Mouse (Mus musculus): ENCODE results near the gene Cyp4a12b. TPM values are rescaled to one million over a fixed set of nuclear protein-coding genes. Genes with fewer than 3 reads are reported as not detected.
"Not testable (repeated sequence)": the region's sequence is repeated elsewhere in the genome, so short reads cannot be mapped to it uniquely, and the experiment has no call there.

The Cyp4a12b gene
- 0.06 and 0.08 TPM in 2 replicates for polyA plus RNA-seq (2015; fragmentation: Nextera tagmentation; extraction: Ambion mirVana)

GRCm38 (mm10) chr4:115411324-115411723 lies at the start of gene Cyp4a12b:
Gene Cyp4a12b (plus strand): TSS chr4:115411624.
- DNase-seq (ENCODE audit: low spot score) = not testable (repeated sequence)

DNA sequence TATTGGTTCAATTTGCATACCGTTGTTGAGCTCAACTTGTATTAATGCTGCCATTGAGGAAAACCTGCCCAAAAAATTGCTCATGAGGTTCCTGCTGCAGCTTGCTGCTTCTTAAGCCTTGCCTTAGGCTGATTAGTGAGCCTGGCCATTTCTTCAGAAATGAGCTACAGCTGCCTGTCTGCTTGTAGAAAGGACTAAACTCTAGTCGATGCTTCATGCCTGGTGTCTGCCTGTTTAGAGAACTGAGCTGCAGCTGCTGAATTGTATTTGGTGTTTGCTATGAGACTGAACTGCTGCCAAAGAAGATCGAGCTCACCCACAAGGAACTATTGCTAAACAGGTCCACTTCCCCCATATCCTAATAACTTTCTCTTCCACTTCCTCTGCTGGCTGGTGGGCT lies 45.8 kb upstream of the Cyp4a12b start:
- DNase-seq (ENCODE audit: low spot score) = not testable (repeated sequence)

GRCm38 (mm10) chr4:115368067-115368466 lies 43.4 kb upstream of the Cyp4a12b start:
- DNase-seq (ENCODE audit: low spot score) = not testable (repeated sequence)

DNA sequence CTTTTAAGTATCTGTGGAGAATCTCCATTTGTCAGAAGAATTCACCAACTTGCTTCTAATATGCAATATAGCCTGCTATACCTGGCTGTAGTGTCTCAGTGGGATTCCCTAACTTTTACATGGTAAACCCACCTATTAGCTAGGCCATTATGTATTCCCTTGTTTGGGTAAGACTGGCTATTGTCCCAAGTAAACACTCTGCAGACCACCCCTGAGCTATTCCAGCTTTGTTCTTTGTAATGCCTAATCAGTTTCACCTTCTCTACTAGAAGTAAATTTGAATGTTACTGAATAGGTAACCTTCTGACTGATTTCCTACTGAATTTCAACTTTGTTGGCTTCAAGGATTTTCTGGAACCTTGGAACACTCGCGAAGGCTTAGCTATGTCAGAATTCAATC lies 15.2 kb upstream of the Cyp4a12b start:
- DNase-seq (ENCODE audit: low spot score) = not testable (repeated sequence)

DNA sequence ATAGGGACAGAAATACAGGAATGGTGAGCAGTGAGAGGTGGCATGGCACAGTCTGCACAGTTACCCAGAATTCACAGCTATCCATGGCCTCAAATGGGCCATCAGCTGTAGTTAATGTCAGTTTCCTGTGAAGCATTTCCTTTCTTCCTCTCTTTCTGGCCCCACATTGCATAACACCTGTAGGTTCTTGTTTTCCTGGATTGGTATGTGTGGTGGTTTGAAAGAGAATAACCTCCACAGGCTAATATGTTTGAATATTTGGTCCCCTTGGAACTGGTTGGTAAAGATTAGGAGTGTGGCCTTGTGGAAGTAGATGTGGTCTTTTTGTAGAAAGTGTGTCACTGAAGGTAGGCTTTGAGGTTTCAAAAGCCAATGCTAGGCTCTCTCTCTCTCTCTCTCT lies 14.5 kb upstream of the Cyp4a12b start:
- DNase-seq (ENCODE audit: low spot score) = not testable (repeated sequence)

DNA sequence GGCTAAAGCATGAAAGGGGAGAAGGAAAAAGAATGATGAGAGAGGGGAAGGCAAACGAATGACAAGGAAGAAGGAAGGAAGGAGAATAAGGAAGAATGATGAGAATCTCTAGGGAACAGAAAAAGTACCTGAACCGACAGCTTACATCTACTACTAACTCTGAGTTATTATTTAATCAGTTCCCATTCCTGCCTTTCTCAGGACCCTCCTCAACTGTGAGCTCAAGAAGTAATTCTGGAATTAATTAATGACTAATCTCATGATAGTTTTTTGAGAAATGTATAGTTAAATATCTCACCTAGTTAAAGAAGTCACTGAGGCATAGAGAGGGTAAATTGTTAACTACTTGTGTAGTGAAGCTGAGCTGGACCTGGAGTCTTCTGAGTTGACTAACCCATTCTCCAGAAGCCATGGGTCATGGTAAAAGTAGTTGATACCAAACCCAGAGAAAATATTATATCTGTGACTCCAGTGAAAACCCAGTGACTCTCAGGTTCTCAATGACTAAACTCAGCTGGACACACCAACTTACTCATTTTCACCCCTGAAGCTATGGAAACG lies 39.2 kb downstream of the Cyp4a12b start:
- no peak for DNase-seq (ENCODE audit: low spot score)

DNA sequence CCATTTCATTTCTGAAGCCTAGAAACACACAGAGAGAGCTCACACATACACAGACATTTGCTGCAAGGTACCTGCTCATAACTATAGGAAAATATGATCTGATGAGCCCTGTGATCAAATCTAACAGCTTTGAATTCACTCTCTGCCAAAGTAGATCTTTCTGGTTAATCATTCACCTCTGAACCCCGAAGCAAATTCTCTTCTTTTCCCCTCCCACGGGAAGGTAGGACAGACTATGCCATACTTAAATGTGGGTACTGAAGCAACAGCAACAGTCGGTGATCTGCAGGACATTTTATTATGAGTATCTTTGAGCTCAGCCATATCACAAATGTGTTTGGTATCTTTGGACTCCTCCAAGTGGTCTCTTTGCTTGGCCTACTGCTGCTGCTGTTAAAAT lies 40.9 kb downstream of the Cyp4a12b start, which contains the start of gene Cyp4a30b:
TSS of gene Cyp4a30b (plus strand) at position 301 of the 400 bp plus-strand sequence.
- no peak for DNase-seq (ENCODE audit: low spot score)

GRCm38 (mm10) chr4:115473585-115473984 lies 62.2 kb downstream of the Cyp4a12b start:
- DNase-seq (ENCODE audit: low spot score) = not testable (repeated sequence)

DNA sequence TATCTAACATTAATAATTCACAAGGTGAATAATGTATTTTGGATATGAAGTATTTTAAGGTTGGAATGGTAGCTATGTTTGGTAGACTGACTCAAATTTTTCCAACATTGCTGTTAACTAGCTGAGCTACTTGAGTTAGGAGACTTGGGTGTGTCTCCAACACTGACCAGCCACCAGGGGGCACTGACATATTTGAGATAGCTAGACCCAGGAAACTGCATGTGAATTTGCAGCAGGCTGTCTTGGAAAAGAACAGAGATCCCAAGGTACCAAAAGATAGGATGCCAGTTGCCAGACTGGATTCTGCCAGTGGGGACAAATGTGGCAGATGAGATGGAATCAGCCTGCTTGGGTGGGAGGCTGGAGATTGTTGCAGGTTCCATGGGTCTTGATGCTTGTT lies 64.6 kb downstream of the Cyp4a12b start:
- not testable (repeated sequence) for DNase-seq (ENCODE audit: low spot score)

GRCm38 (mm10) chr4:115481006-115481652 lies 69.7 kb downstream of the Cyp4a12b start:
- DNase-seq (ENCODE audit: low spot score) = no peak

Other genes with a start within 250 kb of the Cyp4a12b start
- gene Cyp4a29, start 169.5 kb upstream of the Cyp4a12b start, polyA plus RNA-seq (2015; fragmentation: Nextera tagmentation; extraction: Ambion mirVana) = not detected in 2 replicates
- gene Cyp4a12a, start 112.6 kb upstream of the Cyp4a12b start, polyA plus RNA-seq (2015; fragmentation: Nextera tagmentation; extraction: Ambion mirVana) = 0.10 TPM in 1 of 2 replicates, not detected in the other
- gene Cyp4a30b, start 41.0 kb downstream of the Cyp4a12b start, polyA plus RNA-seq (2015; fragmentation: Nextera tagmentation; extraction: Ambion mirVana) = not detected in 2 replicates
- gene Cyp4a14, start 84.5 kb downstream of the Cyp4a12b start, polyA plus RNA-seq (2015; fragmentation: Nextera tagmentation; extraction: Ambion mirVana) = not detected in 2 replicates
- gene Cyp4a10, start 106.6 kb downstream of the Cyp4a12b start, polyA plus RNA-seq (2015; fragmentation: Nextera tagmentation; extraction: Ambion mirVana) = not detected in 2 replicates
- gene Cyp4a31, start 152.0 kb downstream of the Cyp4a12b start, polyA plus RNA-seq (2015; fragmentation: Nextera tagmentation; extraction: Ambion mirVana) = not detected in 2 replicates
- gene Cyp4a32, start 189.3 kb downstream of the Cyp4a12b start, polyA plus RNA-seq (2015; fragmentation: Nextera tagmentation; extraction: Ambion mirVana) = not detected in 2 replicates
- gene Cyp4b1, start 236.1 kb downstream of the Cyp4a12b start, polyA plus RNA-seq (2015; fragmentation: Nextera tagmentation; extraction: Ambion mirVana) = 3.4 and 3.5 TPM in 2 replicates

Data from thymus, postnatal 0 days (tissue).